Mouse (Mus musculus) liver, adult 2 months (tissue): ENCODE measurements at regions not wholly inside any gene's neighbourhood (a gene's known extent, or its start where the extent isn't known, plus 50 kb on each side); places are given as distances from the start of the nearest gene placed in this dataset.

ENCODE experiments used
- CTCF ChIP-seq: fragments of 200-500 bp; IDR thresholded peaks from 2 replicates; pipeline ENCODE4 v1.5.1; 2011; ENCODE audit warnings: low read depth, low read length, control low read depth
- POLR2A ChIP-seq: fragments of 200-500 bp; IDR thresholded peaks from 2 replicates; pipeline ENCODE4 v1.6.1; 2011; ENCODE audit warnings: low read length, control low read depth; ENCODE audit not compliant: insufficient read depth; ENCODE audit errors: extremely low read depth

DNA sequence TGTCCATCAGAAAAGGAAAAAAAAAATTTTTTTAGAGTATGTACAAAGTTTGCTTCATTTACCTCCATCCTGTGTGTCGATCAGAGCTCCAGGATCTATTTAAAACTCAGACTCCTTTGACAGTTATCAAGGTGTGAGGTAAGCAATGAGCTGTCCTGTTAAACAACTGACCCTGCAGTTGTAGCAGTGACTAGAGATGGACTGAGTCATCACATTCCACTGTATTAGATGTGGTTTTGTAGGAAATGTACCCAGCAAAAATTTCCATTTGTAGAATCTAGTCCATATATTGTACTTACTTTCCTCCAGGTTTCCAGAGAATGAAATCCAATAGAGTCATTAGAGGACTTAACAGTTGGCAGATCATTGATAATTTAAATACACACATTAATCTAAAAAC lies 1459.3 kb downstream of the Slc22a22 start:
- TF ChIP-seq POLR2A (no peak), CTCF (no peak)
